Mouse (Mus musculus): ENCODE measurements around the gene Banf1. TPM values are rescaled to one million over a fixed set of nuclear protein-coding genes. Genes with fewer than 3 reads are reported as not detected.

Gene Banf1
- polyA plus RNA-seq, 1 experiment from 2014 or later, result 330 TPM

DNA sequence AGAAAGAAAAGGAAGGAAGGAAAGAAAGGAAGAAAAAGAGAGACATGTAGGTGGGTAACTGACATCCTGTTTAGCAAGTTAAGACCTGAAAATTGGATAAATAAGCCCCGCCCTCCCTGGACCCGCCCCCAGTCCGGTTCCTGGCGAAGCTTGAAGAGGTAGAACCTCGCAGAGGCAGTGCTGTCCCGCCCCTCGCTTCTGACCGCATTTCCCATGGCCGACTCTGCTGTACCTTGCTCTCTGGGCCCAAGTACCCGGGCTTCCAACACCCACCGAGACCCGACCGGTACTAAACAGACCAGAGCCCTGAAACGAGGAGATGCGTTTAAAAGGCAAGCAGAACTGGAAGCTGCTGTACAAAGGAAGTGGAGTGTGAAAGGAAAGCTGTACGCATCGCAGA is 43.2 kb downstream of the Banf1 start:
- H3K4me1 ChIP-seq (ENCODE audit: control insufficient read depth, insufficient read depth, low read length), result no peaks in the 10 kb centered on the region
- DNase-seq (no peak), ATAC-seq (ENCODE audit: low FRiP score, low TSS enrichment) (no peak)
- H3K9me3 ChIP-seq (ENCODE audit: control insufficient read depth, low read length), result no peaks in the 10 kb centered on the region
- H3K4me3 ChIP-seq (replicated peaks; ENCODE audit: low read depth, low read length), result no peak overlapping the region
- no peaks in the 10 kb centered on the region for H3K36me3 ChIP-seq (ENCODE audit: control insufficient read depth, insufficient read depth, low read length)
- no peaks in the 10 kb centered on the region for H3K27me3 ChIP-seq (ENCODE audit: control insufficient read depth, insufficient read depth, low read length)
- H3K4me2 ChIP-seq (ENCODE audit: low read length), result no peak overlapping the region
- H3K27ac ChIP-seq (replicated peaks; ENCODE audit: low read depth, low read length), result no peak overlapping the region
- no peak overlapping the region for H3K9ac ChIP-seq (replicated peaks; ENCODE audit: low read length)
- 52% methylated on average over 17 of the region's 17 CpGs for WGBS

Other genes starting within 250 kb of the Banf1 start
- 52.5 and 59.0 TPM in 2 replicates for gene Klc2, start 248.6 kb downstream of the Banf1 start, polyA plus RNA-seq (2014; fragmentation: Nextera tagmentation; extraction: Ambion mirVana)
- 42.4 and 48.4 TPM in 2 replicates for gene Pacs1, start 94.0 kb downstream of the Banf1 start, polyA plus RNA-seq (2014; fragmentation: Nextera tagmentation; extraction: Ambion mirVana)
- 291 and 365 TPM in 2 replicates for gene Sf3b2, start 71.7 kb downstream of the Banf1 start, polyA plus RNA-seq (2014; fragmentation: Nextera tagmentation; extraction: Ambion mirVana)
- gene Gal3st3, start 68.8 kb downstream of the Banf1 start, polyA plus RNA-seq (2014; fragmentation: Nextera tagmentation; extraction: Ambion mirVana), result 29.0 and 35.5 TPM in 2 replicates
- not detected in 2 replicates for gene Catsper1, start 31.4 kb downstream of the Banf1 start, polyA plus RNA-seq (2014; fragmentation: Nextera tagmentation; extraction: Ambion mirVana)
- 7.7 and 8.4 TPM in 2 replicates for gene Cst6, start 17.6 kb downstream of the Banf1 start, polyA plus RNA-seq (2014; fragmentation: Nextera tagmentation; extraction: Ambion mirVana)
- 36.4 and 36.6 TPM in 2 replicates for gene Eif1ad, start 427 bp downstream of the Banf1 start, polyA plus RNA-seq (2014; fragmentation: Nextera tagmentation; extraction: Ambion mirVana)
- 57.1 and 61.1 TPM in 2 replicates for gene Sart1, start 21.5 kb upstream of the Banf1 start, polyA plus RNA-seq (2014; fragmentation: Nextera tagmentation; extraction: Ambion mirVana)
- 0.12 TPM in 1 of 2 replicates, not detected in the other for gene Tsga10ip, start 35.4 kb upstream of the Banf1 start, polyA plus RNA-seq (2014; fragmentation: Nextera tagmentation; extraction: Ambion mirVana)
- 225 and 299 TPM in 2 replicates for gene Drap1, start 57.8 kb upstream of the Banf1 start, polyA plus RNA-seq (2014; fragmentation: Nextera tagmentation; extraction: Ambion mirVana)
- 53.7 and 65.2 TPM in 2 replicates for gene AI837181, start 58.0 kb upstream of the Banf1 start, polyA plus RNA-seq (2014; fragmentation: Nextera tagmentation; extraction: Ambion mirVana)
- not detected in 2 replicates for gene Fosl1, start 80.4 kb upstream of the Banf1 start, polyA plus RNA-seq (2014; fragmentation: Nextera tagmentation; extraction: Ambion mirVana)
- gene Ccdc85b, start 90.7 kb upstream of the Banf1 start, polyA plus RNA-seq (2014; fragmentation: Nextera tagmentation; extraction: Ambion mirVana), result 7.6 and 9.1 TPM in 2 replicates
- 169 and 199 TPM in 2 replicates for gene Fibp, start 93.4 kb upstream of the Banf1 start, polyA plus RNA-seq (2014; fragmentation: Nextera tagmentation; extraction: Ambion mirVana)
- 4.3 and 4.9 TPM in 2 replicates for gene Ctsw, start 101.3 kb upstream of the Banf1 start, polyA plus RNA-seq (2014; fragmentation: Nextera tagmentation; extraction: Ambion mirVana)
- 18.0 and 28.7 TPM in 2 replicates for gene Efemp2, start 106.8 kb upstream of the Banf1 start, polyA plus RNA-seq (2014; fragmentation: Nextera tagmentation; extraction: Ambion mirVana)
- 43.4 and 49.3 TPM in 2 replicates for gene Mus81, start 121.2 kb upstream of the Banf1 start, polyA plus RNA-seq (2014; fragmentation: Nextera tagmentation; extraction: Ambion mirVana)
- gene Cfl1, start 123.3 kb upstream of the Banf1 start, polyA plus RNA-seq (2014; fragmentation: Nextera tagmentation; extraction: Ambion mirVana), result 4,021 and 4,124 TPM in 2 replicates
- 0.36 TPM in 2 replicates for gene 1700020D05Rik, start 136.6 kb upstream of the Banf1 start, polyA plus RNA-seq (2014; fragmentation: Nextera tagmentation; extraction: Ambion mirVana)
- gene Snx32, start 143.4 kb upstream of the Banf1 start, polyA plus RNA-seq (2014; fragmentation: Nextera tagmentation; extraction: Ambion mirVana), result 89.8 and 98.4 TPM in 2 replicates
- not detected in 2 replicates for gene Ovol1, start 193.5 kb upstream of the Banf1 start, polyA plus RNA-seq (2014; fragmentation: Nextera tagmentation; extraction: Ambion mirVana)
- gene Ap5b1, start 200.9 kb upstream of the Banf1 start, polyA plus RNA-seq (2014; fragmentation: Nextera tagmentation; extraction: Ambion mirVana), result 1.6 and 2.8 TPM in 2 replicates
- gene Rnaseh2c, start 234.7 kb upstream of the Banf1 start, polyA plus RNA-seq (2014; fragmentation: Nextera tagmentation; extraction: Ambion mirVana), result 46.8 and 58.8 TPM in 2 replicates
- 49.5 and 58.3 TPM in 2 replicates for gene Kat5, start 243.1 kb upstream of the Banf1 start, polyA plus RNA-seq (2014; fragmentation: Nextera tagmentation; extraction: Ambion mirVana)